Mouse (Mus musculus) v-Abl transformed pro-B cells (cell line): ENCODE measurements around the gene Prrxl1.

Experiments used
- in situ Hi-C, 2 experiments: fragments of 400-800 bp; cut with MboI; formaldehyde crosslinking; loops; one replicate each; pipeline ENCODE4 v1.15.1; 2025; ENCODE audit not compliant: unreplicated experiment in 2 of 2

The Prrxl1 gene

GRCm38 (mm10) chr14:32698556-32698955 is 99.3 kb downstream of the Prrxl1 start:
- in situ Hi-C loops: no loop called here
